Mouse (Mus musculus): ENCODE measurements at regions not wholly inside any gene's neighbourhood (a gene's known extent, or its start where the extent isn't known, plus 50 kb on each side); places are given as distances from the start of the nearest gene placed in this dataset.

DNA sequence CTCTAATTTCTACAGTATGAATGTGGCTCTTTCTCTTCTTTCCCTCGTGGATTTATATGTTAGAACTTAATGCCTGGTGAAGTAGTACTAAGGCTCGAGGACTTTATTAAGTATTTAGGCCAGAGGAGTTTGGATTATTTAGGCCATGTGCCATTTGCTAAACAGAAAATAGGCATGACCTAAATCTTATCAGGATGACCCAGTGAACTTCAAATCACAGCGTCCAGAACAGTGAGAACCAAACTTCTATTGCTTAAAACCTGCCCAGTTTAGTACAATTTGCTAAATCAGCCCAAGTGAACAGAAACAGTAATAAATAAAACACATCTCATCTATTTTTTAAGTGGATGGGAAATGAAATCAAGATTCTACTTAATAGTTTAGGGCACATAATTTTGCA, 893.8 kb downstream of the Pcdh17 start:
- TF ChIP-seq CTCF (IDR thresholded peaks at IDR 0.05; ENCODE audit: low read depth, low read length) (no peak), POLR2A (IDR thresholded peaks at IDR 0.05; ENCODE audit: extremely low read depth, insufficient read depth, low read length) (no peak)
